Mouse (Mus musculus) left cerebral cortex, adult 18-20 months (tissue): ENCODE measurements at regions not wholly inside any gene's neighbourhood (a gene's known extent, or its start where the extent isn't known, plus 50 kb on each side); places are given as distances from the start of the nearest gene placed in this dataset.
A peak's percentile ranks its signal among the peaks of the same experiment; 100 is the strongest.

Source experiments
- DNase-seq, 2 experiments: peaks; one replicate each; pipeline ENCODE4 v3.0.0; 2021 to 2022; ENCODE audit warnings: low spot score in 2 of 2, mixed read lengths in 1 of 2

DNA sequence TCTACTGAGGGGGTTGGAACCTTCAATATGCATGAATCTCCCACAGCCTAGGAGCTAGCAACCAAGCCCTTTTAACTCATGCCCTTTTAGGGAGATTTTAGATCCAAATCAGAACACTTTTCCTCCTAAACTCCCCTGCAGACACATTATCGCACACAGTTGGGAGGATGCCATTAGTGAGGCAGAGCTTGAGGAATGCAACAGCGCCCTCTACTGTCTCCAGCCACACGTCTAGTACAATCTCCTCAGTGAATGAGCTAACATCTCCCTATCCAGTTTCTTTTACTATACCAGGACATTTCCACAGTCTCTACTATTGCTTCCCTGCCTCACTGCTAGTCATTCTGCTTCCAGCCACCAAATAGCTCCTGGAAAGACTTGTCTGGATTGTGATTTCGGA, 59.3 kb downstream of the 1700080O16Rik start:
- DNase-seq, result peak; percentile 54 to 75

DNA sequence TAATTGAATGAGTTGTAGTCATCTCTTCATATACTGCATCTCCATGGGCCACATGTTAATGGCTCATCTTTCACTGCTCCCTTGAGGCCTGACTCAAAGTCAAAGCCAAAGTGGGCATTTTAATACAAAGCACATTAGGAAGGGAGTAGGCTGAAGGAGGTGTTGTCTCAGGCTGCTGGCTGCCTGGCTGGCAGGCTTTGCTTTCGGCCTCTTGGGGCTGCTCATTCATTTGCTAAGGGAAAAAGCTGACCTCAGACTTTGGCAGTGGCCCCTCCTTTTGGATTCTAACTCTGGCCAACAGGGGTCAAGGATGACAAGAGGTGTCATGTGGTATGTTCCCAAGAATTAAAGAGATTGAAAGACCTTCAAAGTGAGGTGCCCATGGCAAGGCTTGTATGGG, 61.0 kb downstream of the 1700080O16Rik start:
- no peak for DNase-seq

DNA sequence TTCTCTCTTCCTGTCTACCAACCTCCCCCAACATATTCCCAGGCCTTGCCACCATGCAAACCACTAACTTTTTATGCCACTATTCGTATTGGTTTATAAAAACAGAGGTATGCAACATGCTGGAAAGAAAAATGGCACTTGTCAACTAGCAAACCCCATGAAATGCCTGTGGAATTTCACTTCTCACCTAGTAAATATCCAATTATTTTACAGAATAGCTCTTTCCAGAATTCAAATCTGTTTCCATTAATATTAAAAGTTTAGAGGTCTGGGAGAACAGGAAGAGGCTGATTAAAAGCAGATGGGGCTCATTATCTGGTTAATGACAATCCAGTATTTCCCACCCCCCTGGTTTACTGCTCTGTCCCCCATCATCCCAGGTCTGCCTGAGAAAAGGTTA, 62.0 kb downstream of the 1700080O16Rik start:
- DNase-seq, result no peak

DNA sequence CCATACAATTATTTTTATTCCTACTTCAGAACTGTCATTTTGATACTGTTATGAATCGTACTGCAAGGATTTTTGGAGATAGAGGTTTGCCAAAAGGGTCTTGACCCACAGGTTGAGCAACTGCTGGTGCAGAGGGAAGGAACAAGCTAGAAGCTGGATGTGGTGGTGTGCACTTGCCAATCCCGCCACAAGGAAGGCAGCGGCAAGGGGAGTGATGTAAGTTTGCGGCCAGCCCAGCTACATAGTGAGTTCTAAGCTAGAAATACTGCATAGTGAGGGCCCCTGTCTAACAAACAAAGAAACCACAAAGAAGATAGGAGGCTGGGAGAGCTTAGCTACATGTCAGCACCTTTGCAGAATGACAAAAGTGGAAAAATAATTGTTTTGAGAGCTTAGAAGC, 74.1 kb downstream of the 1700080O16Rik start:
- DNase-seq, result no peak

DNA sequence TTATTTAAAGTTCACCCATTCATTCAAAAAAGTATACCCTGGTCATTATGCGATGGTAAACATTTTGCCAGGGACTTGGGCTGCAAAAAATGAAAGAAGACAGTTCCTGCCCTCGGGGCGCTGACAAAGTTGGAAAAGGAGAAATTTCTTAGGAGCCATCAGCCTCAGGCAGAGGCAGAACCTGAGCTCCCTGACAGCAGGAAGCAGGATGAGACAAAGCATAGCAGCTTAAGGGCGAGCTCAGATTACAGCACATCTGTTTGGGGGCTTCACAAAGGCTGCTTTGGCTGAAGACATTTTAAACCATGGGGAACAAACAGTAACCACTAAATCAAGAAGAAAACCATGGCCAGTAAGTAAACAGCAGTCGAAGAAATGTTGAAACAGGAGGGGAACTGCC, 75.5 kb downstream of the 1700080O16Rik start:
- DNase-seq, result no peak

DNA sequence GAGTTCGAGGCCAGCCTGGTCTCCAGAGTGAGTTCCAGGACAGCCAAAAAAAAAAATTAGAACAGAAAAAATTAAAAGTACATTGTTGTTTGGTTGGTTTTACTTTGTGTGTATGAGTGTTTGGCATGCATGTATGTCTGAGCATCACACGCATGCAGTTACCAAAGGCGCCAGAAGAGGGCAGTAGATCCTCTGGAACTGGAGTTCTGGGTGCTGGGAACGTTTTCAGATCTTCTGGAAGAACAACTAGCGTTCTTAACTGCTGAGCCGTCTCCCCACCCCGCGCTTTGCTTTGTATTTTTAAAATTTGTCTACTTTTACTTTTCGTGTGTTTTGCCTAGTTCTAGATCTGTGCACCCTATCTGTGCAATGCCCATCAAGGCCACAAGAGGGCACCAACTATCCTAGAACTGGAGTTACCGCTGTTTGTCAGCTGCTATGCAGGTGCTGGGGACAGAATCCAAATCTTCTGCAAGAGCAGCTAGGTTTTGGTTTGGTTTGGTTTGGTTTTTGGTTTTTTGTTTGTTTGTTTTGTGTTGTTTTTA, 76.9 kb downstream of the 1700080O16Rik start:
- no peak for DNase-seq

DNA sequence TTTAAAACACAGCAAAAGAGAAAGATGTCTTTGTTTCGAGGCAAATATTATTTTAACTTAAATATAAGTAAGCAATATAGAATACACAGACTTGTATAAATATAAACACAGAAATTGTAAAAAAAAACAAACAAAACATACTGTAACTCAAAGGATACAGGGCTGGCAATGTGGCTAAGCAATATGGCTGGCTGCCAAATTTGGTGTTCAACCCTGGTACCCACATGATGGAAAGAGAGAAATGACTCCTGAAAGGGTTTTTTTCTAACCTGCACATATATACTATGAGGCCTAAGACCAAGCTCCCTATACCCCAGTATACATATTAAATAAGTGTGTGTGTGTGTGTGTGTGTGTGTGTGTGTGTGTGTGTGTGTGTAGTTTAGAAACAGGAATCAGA, 79.9 kb downstream of the 1700080O16Rik start:
- DNase-seq, result no peak

DNA sequence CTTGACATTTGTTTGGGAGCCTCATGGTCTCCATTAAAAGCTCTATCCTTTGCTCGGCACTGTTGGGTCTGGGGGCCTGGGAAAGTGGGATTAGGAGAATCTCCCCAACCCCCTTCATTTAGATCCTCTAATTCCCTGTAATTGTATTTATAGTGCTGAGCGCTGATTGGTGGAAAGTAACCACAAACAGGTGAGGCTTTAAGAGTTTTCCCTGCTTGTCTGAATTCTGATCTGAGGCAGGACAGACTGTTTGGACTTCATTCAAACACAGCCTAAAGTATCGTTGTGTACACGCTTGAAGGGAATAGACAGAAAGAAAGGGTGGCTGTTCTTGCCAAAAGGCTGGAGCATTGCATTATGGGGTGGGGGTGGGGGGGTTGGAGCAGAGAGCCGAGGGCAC, 85.1 kb upstream of the Usp26 start:
- no peak for DNase-seq
